Mouse (Mus musculus) spleen, postnatal 10 days (tissue): ENCODE results near the gene Opn5.

ENCODE experiments used
- DNase-seq, 2 experiments: peaks; one replicate each; pipeline ENCODE4 v3.0.0; 2021 to 2022; ENCODE audit warnings: low spot score in 2 of 2

Gene Opn5

DNA sequence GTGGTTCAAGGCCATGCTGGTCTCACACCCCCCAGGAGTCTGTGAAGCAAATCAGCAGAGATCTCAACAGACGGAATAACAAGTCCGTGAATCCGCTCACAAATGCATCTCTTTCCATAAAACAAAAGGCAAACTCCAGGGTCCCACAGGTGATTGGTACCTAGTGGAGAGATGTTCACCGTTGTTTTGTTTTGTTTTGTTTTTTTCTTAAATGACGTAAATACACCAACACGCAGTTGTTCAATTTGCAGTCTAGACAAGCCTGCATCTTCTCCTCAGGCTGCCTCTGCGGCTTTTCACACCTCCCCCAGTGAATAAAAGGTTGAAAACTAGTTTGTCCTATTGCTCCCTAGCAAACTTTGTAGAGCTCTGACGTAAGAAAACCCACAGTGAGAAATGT is at the start of gene Opn5:
Gene Opn5 (minus strand): TSS at position 101 of the 400 bp plus-strand sequence.
- DNase-seq = no peak

DNA sequence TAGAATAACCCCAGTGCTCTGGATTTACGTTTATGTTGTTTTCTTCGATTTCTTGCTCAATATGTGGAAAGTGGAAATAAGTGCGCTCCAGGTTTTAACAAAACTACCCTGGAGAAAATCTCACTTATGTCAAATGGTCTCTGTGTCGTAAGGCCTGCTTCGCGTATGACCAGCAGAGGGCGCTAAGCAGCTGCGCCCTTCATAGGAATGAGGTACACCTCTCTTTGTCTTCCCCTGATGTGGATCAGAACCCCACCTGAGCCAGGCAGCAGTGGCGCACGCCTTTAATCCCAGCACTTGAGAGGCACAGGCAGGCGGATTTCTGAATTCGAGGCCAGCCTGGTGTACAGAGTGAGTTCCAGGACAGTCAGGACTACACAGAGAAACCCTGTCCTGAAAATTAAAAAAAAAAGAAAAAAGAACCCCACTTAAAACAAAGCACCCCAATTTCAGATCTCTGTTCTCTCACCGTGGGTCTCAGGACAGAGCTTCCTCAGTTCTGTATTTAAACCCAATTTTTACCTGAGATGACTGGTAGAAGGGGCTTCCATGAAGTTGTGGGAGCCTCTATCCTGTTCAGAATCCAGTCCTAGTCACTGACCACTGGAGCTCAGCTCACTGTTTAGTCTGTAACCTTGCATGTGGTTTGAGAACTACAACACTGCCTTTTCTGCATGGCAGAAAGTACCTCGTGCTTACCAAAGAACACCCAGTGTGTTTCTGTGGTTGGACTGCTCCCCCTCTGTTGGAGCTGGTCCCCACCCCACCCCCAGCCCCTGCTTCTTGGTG is 47.6 kb upstream of the Opn5 start:
- peak; percentile 4 to 38 for DNase-seq

DNA sequence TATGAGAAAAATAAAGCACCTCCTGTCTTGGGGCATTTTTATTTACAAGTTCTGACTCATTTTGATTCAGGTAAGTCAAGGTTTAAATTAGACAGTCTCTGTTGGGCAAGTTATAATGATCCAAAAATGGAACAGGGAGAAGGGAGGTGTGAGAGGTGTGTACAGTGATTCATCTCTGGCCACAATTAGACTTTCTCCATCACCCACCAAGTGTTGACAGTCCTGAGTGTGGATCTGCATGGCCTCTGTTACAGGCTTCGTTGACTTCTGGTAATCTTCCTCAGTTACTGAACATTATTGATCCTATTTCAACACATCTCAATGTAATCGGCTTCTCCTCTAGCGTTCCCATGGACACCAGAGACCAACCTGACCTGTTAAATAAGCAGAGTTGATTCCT is 32.2 kb upstream of the Opn5 start:
- no peak for DNase-seq

DNA sequence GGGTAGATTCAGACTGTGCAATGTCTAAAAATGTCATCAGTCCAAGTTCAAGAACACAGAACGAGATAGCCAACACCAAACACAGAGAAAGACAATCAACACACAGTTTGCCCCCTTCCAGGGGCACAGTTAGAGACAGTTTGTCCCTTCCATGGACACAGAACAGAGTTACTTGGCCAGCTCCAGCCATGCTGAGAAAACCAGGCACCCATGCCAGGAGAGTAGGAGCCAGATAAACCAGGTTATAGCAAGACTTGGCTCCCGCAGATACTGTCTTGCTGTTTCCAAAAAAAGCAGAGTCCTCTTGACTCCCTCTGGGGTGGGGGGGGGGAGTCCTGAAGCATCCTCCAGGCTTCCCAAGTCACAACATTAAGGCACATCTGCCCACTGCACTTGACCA is 19.0 kb upstream of the Opn5 start:
- no peak for DNase-seq

DNA sequence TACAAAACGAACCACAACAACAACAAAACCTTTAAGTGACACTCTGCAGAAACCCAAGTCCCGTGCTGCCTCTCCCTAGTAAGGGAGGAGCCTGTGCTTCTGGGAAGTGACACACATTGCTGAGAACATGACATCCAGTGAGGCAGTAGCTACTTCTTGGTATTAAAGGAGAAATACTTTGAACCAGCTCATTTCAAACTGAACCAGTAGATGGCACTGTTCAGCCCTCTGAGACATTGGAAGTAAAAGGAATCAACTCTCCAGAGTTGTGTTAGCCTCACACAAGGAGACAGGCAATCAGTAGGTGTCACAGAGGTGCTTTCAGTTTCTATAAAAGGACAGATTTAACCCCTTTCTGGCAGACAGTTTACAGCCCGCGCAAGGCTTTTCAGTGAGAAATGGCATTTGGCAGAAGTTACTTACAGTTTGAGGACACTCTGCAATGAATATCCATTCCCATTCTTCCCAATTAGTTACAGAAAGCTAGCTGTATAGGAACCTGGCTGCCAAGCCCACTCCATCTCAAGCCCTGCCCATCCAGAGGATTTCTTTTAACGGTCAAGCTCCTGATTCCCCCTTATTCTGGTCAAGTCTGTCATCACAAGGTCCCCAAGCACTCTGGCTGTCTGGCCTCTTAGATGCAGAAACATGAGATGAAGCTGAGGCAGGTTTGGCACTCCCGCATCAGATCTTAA is 2.0 kb upstream of the Opn5 start:
- no peak for DNase-seq

DNA sequence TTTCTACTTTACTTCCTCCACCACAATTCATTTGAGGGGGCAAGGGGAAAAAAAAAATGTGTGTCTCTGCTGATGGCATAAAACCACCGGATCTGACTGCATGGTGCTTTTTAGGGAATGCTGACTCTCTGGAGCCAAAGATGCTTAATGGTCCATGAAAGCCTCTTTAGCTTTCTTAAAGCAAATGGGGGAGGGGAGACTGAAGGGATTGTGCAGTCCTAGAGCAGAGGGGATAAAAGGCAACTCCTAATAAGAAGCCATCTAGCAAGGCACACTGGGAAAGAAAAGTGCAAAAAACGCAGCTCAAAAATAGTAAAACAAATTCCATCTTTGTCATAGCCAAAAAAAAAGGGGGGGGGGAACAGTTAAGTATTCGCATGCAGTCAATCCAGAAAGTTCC is 2.9 kb downstream of the Opn5 start:
- DNase-seq = no peak

DNA sequence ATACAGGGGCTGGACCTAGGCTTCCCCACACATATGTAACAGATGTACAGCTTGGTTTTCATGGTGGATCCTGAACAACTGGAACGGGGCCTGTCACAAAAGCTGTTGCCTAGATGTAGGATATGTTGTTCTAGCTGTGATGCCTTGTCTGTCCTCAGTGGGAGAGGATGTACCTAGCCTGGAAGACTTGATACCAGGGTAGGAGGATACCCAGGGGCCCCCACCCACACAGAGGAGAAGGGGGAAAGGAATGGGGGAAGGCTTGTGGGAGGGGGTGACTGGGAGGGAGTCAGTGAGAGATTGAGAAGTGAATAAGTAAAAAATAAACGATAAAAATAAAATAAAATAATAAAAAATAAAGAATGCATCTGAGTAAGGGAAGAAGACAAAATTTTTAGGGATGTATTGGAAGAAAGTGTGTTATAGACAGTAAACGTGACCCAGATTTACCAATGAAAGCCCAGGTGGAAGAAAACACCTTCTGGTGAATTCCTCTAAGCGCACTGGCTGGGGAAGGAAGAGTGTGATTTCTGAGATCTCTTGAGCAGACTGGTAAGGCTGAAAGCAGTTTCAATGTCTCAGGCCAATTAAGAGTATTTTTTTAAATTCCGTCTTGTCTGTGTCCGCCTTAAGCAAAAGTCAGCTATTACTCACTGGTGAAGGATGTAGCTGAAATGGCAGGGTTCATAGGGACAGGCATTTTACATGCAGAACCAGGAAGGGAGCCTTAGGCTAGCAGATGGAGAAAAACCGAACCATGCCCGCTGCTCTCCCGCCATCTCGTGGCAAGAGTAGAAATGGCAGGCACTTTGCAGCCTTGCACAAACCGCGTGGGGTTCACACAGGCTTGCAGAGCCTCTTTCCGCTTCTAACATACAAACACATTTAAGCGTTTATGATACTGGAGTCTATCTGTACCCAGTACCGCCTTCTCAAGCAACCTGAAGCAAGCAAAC is 8.1 kb downstream of the Opn5 start:
- DNase-seq = peak; percentile 3 to 41

DNA sequence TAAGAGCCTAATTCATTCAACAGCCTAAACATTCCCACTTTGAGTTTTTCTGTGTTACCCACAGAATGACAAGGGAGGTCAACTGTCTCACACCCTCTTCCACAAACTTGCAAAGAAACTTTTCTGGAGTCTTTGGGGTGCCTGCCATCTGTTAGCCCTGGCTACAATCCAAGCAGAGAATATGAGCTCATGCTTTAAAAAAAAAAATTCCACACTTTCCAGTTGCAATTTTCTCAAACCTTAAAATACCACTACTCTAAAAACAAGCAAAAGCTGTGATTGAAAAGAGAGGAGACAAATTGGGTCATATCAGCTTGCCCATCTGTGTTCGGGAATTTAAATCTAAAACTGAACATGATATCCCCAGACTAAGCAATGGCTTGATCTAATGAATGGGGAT is 24.7 kb downstream of the Opn5 start:
- DNase-seq = no peak

DNA sequence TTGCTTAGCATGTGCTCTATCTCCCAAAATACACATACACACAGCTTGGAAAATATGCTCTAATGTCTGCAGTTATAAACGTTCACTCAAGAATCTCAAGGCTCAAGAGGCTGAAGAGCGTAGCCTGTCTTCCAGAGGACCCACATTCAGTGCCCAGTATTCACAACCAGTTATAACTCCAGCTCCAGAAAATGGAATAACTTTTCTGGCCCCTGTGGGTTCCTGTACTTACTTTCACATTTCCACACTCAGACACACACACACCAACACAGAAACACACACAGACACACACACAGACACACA is 28.2 kb downstream of the Opn5 start:
- DNase-seq = no peak

DNA sequence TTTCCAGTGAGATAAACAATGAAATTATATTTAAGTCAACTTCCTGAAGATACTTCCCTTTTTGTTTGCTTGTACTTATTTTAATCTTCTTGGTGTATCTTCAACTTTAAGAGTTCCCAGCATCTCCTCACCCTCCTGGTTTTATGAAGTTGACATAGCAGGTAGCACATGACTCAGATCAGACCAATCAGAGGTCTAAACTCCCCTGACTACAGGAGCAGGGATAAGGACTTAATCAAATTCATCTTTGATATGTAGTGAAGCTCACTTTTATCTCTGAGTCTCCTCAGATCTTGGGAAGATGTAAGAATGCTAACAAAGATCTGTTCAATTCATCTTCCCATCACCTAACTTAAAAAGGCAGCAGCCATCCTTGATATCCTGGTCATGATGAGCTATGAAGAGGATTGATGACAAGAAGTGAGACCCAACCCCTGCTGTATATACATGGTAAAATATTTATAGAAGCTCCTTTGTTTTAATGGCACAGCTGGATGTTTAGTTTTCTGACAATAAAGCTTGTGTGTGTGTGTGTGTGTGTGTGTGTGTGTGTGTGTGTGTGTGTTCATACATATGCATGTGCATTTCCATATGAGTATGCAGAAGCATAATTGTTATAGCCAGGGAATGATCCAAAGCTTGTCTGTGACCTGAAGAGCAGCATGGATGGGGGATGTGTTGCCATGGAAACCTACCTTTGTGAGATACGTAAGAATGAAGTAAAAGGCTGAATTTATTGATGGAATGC is 28.7 kb downstream of the Opn5 start:
- no peak for DNase-seq

DNA sequence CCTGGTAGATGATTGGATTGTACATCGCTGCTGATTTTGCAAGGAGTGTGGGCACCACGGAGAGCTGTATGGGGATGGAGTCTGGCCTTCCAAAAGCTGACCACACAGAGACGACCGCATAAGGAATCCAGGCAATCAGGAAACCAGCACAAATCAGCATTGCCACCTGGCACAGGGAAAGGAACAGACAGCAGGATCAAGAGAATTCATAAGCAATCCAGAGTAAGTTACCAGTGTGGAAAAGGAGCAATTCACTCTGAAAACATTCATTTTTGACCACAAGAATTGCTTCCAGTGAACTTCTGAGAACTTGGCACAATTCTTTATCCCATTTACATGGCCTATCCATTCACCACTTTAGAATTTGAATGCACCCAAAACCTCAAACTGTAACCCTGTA is 30.6 kb downstream of the Opn5 start:
- DNase-seq = no peak

DNA sequence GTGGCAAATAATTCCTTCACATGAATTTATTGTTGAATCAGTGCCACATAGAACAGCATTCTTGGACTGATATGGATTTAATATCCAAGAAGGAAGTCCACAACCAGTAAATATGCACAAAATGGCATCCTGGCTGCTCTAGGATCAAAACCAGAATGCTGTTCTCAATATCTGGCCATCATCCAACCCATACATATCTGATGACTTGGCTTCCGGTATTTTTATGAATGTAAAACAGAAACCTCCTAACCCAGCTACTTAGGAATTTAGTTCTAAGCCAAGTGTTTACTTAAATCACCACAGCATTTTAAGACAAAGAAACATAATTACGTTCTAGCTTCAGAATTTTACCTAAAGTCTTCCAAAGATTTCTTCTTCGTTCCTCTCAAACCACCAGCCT is 31.0 kb downstream of the Opn5 start:
- no peak for DNase-seq

DNA sequence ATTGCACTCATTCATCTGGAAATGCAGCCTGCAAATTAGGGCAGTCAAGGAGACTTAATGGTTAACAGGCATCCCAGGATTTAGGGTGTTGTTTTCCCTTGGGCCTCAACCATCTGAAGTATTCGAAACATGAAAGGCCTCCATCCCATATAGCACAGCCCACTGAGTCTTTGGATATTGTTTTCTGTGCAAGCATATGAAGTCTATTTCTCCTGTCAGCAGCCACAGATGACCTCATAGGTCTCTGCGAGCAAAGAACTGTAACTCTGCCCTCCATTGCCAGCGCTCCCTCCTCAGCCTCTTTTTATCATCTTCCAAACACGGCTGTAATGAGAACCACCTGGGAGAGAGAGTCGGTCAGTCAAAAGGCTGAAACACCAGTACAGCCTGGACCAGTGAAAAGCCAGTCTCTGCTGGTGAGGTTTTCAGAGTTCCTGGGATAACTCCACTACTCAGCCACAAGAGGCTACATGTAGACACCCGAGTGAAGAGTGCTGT is 34.5 kb downstream of the Opn5 start:
- DNase-seq = no peak

DNA sequence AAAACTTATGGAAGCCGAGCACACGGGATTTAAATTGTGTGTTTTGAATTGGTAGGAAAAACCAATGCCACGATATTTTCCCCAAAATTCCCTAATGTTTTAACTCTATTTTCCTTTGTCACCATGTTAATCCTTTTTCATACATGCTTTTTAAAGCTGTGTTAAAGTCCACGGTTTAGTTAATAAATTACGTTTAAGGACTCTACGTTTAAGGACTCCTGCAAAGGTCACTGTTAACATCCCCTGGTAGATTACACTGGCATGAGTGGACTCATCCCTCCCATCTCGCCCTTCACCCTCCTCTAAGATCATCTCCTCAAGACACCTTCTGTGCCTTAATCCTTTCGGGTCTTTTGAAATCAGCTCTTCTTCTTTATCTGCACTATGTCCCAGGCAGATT is 37.4 kb downstream of the Opn5 start:
- no peak for DNase-seq

DNA sequence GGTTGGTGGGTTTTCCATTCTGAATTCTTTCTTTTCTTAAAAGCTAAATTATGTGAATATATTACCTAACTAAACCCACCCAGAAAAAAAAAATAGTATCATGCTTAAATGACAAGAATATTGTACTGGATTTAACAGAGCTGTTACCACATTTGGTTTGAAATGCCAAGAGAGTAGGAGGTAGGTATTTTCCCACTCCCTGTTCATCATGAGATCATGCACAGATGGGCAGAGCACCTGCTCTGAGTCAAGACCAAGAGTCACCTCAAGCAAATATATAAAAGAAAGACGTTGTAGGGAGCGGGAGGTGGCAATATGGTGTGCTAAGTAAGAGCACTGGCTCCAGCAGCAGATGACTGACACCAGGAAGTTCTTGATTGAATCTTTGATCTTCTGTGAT is 61.6 kb downstream of the Opn5 start:
- no peak for DNase-seq

DNA sequence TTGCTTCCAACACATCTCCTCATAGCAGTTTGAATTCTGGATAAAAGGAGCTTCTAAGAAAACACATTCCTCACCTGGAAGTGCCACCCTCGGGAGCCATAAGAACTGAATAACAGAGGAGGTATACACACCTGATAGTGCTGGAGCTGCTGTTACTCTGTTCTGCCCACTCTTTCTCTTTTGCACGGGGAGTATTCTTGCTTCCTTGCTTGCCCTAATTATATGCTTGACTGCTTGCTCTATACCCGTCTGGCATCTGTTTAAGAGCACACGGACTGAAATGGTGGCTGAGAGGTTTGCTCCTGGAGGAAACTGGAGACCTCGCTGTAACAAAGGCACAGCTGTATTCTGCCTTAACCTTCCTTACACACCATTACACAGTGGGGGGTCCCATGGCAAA is 81.0 kb downstream of the Opn5 start:
- no peak for DNase-seq

DNA sequence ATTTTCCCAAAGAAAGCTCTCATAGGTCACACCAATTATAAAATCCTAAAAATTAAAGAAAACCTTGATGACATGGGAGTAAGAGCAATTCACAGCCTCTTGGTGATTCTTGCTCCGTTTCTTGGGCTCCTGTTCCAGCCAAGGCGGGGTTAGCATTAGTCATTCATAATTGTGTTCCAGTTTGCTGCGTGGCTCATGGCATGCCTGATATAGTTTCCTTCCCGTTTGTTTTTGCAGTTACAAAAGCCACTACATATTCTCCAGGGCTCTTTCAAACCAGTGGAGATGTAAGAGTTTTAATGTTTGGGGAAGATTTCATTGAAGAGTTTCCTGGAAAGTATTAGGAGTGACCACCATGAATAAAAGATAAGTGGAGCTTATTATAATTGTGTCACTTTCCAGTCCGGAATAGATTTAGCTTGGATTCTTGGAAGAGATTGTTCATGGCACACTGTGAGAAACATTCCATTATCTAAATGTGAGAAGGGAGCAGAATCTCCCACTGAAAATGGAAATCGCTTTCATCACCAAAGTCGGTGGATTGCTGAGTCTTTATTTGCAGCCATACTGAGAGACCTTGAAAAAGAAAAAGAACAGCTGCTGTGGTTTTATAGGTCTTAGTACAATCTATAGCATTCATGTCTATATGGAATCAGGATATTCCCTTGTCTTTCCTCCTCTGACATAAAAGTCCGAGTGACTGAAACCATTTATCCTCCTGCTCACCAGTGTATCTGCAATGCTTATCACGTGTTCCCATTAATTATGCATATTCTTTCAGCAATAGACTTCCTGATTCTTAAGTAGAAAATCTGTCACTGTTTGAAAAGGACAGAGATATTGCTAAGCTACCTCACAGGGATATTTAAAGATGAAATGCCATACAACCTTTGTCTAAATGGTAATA is 101.6 kb downstream of the Opn5 start:
- DNase-seq = no peak
